Mouse (Mus musculus) C2C12 (cell line): ENCODE measurements around the gene Ppp3r1.

Experiments
- CTCF ChIP-seq: IDR thresholded peaks from one replicate; pipeline ENCODE4 v1.5.1; 2011; ENCODE audit not compliant: control insufficient read depth, insufficient read depth, insufficient read length
- USF1 ChIP-seq: IDR thresholded peaks from one replicate; pipeline ENCODE4 v1.6.1; 2011; ENCODE audit warnings: low read depth, mild to moderate bottlenecking, control low read depth, moderate library complexity

DNA sequence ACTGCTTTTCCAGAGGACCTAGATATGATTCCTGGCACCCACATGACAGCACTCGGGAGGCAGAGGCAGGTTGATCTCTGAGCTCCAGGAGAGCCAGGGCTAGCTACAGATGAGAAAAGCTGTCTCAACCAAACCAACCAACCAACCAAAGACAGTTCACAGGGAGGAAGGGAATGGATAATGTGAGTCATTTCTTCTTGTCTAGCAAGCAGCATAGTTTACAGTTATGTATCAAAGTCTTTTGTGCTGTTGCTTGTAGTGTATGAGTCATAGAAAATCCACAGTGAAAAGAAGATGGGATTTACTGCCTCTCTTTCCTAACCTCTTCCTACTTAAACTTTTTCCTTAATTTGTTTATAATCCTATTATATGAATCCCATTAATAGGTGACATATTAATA is 17.6 kb downstream of the Ppp3r1 start:
- TF ChIP-seq CTCF (no peak), USF1 (no peak)
